Comparison of ENCODE assay signal across 10 mouse cellular contexts in genomic region chr9:62817828-62818614, GRCm38 (mm10). TPM values are rescaled to one million over a fixed set of nuclear protein-coding genes. Genes with fewer than 3 reads are reported as not detected.
DNase-seq lines count a peak whose midpoint lies in the region; ATAC-seq and TF ChIP-seq lines count a peak whose summit lies in the region.
"Had no signal": no experiment of that assay in that cellular context is flagged by ENCODE, and none has a peak within 500 bp of the region (broad histone marks: within the 10 kb centered on the region; RNA-seq: fewer than 3 reads in every experiment).

No protein-coding gene starts in this region.

- H3K4me2 ChIP-seq in liver, embryonic 11.5 days = no peak overlapping the region
- H3K4me2 ChIP-seq in midbrain, embryonic 13.5 days (replicated peaks) = no peak overlapping the region

- H3K79me2 ChIP-seq in liver, adult 2 months (ENCODE audit: control insufficient read depth, insufficient read depth, low read length) = no peaks in the 10 kb centered on the region

- TF ChIP-seq POLR2A in liver, adult 2 months (IDR thresholded peaks at IDR 0.05; ENCODE audit: extremely low read depth, insufficient read depth, low read length) = no peak

- WGBS in liver, adult 2 months = 46% methylated on average over 4 of the region's 4 CpGs
- WGBS in liver, embryonic 11.5 days = 68% methylated on average over 4 of the region's 4 CpGs
- WGBS in midbrain, embryonic 13.5 days = 87% methylated on average over 4 of the region's 4 CpGs

- H3K36me3 ChIP-seq in liver, adult 2 months (ENCODE audit: control insufficient read depth, insufficient read depth, low read length) = no peaks in the 10 kb centered on the region
- H3K36me3 ChIP-seq in liver, embryonic 11.5 days (ENCODE audit: control insufficient read depth, insufficient read depth, low read length) = no peaks in the 10 kb centered on the region
- H3K36me3 ChIP-seq in midbrain, embryonic 13.5 days = no peaks in the 10 kb centered on the region

- TF ChIP-seq CTCF in liver, adult 2 months (IDR thresholded peaks at IDR 0.05; ENCODE audit: low read depth, low read length) = no peak

- H3K4me3 ChIP-seq in liver, adult 2 months (ENCODE audit: insufficient read depth, low read depth, low read length) = no peak overlapping the region
- no peak overlapping the region for H3K4me3 ChIP-seq in liver, embryonic 11.5 days (ENCODE audit: low read depth, low read length)
- no peak overlapping the region for H3K4me3 ChIP-seq in midbrain, embryonic 13.5 days (replicated peaks)

- H3K9me3 ChIP-seq in liver, embryonic 11.5 days (ENCODE audit: control insufficient read depth, low read length) = no peaks in the 10 kb centered on the region; the same call in 1 of the 2 replicates
- no peaks in the 10 kb centered on the region for H3K9me3 ChIP-seq in midbrain, embryonic 13.5 days

- peaks cover 6% of the 10 kb centered on the region; the same call in 1 of the 2 replicates for H3K4me1 ChIP-seq in liver, adult 2 months (ENCODE audit: control insufficient read depth, insufficient read depth, low read length)
- H3K4me1 ChIP-seq in liver, embryonic 11.5 days (replicated peaks; ENCODE audit: control insufficient read depth, insufficient read depth, low read length) = peaks cover 6% of the 10 kb centered on the region
- H3K4me1 ChIP-seq in midbrain, embryonic 13.5 days (replicated peaks) = peaks cover 9% of the 10 kb centered on the region; the same call in 1 of the 2 replicates

- DNase-seq in cerebellum, postnatal 14 days = peak; percentile 62 to 71
- no peak for DNase-seq in cerebellum, adult 8-10 months
- peak; percentile 56 for DNase-seq in liver, adult 2 months (ENCODE audit: extremely low read depth, low read depth, low spot score)
- no peak for DNase-seq in liver, embryonic 11.5 days (ENCODE audit: low spot score)
- DNase-seq in gonadal fat pad, adult 2 months (ENCODE audit: low read depth) = peak; percentile 95
- peak; percentile 56 for DNase-seq in ovary, postnatal 36 days (ENCODE audit: low spot score)
- DNase-seq: cerebellum, adult 2 months; gastrocnemius, postnatal 10 days had no signal

- no peaks in the 10 kb centered on the region for H3K27me3 ChIP-seq in liver, adult 2 months (ENCODE audit: control insufficient read depth, insufficient read depth, low read length)
- no peaks in the 10 kb centered on the region for H3K27me3 ChIP-seq in liver, embryonic 11.5 days (replicated peaks; ENCODE audit: control insufficient read depth, insufficient read depth, low read length)
- H3K27me3 ChIP-seq in midbrain, embryonic 13.5 days = no peaks in the 10 kb centered on the region; the same call in 1 of the 2 replicates

- ATAC-seq in liver, embryonic 11.5 days (replicated peaks; ENCODE audit: low FRiP score) = no peak
- ATAC-seq in midbrain, embryonic 13.5 days = no peak
- ATAC-seq in frontal cortex, adult (ENCODE audit: low TSS enrichment) = no peak

- H3K9ac ChIP-seq in liver, adult 2 months (ENCODE audit: low read depth, low read length) = no peak overlapping the region
- no peak overlapping the region for H3K9ac ChIP-seq in liver, embryonic 11.5 days (ENCODE audit: low read depth, low read length)
- H3K9ac ChIP-seq in midbrain, embryonic 13.5 days (replicated peaks) = no peak overlapping the region

- no peak overlapping the region for H3K27ac ChIP-seq in liver, adult 2 months (replicated peaks; ENCODE audit: insufficient read depth, low read depth, low read length)
- no peak overlapping the region for H3K27ac ChIP-seq in liver, embryonic 11.5 days (ENCODE audit: low read depth, low read length)
- H3K27ac ChIP-seq in midbrain, embryonic 13.5 days = no peak overlapping the region

RNA-seq across cellular contexts. Expression of gene Fem1b, which starts 6.3 kb away (rescaled TPM):
- total RNA-seq in liver, adult 2 months (2014; rRNA removed) = 12.4 and 12.7 TPM in 2 replicates
- 3.2 and 3.3 TPM in 2 replicates for polyA plus RNA-seq in liver, adult 2 months (2012; rRNA removed)
- 30.4 and 33.6 TPM in 2 replicates for polyA plus RNA-seq in liver, embryonic 11.5 days (2014; fragmentation: Nextera tagmentation; extraction: Ambion mirVana)
- 9.1 and 10.0 TPM in 2 replicates for polyA plus RNA-seq in gonadal fat pad, adult 2 months (2012; rRNA removed)
- polyA plus RNA-seq in midbrain, embryonic 13.5 days (2015; fragmentation: Nextera tagmentation; extraction: Ambion mirVana) = 56.2 and 58.1 TPM in 2 replicates

RNA-seq across cellular contexts. Expression of gene Cln6, which starts 20.6 kb away (rescaled TPM):
- 1.2 and 2.3 TPM in 2 replicates for total RNA-seq in liver, adult 2 months (2014; rRNA removed)
- 4.6 and 9.1 TPM in 2 replicates for polyA plus RNA-seq in liver, adult 2 months (2012; rRNA removed)
- polyA plus RNA-seq in liver, embryonic 11.5 days (2014; fragmentation: Nextera tagmentation; extraction: Ambion mirVana) = 32.2 and 34.3 TPM in 2 replicates
- polyA plus RNA-seq in gonadal fat pad, adult 2 months (2012; rRNA removed) = 45.3 and 51.7 TPM in 2 replicates
- 4.6 and 5.7 TPM in 2 replicates for polyA plus RNA-seq in midbrain, embryonic 13.5 days (2015; fragmentation: Nextera tagmentation; extraction: Ambion mirVana)

RNA-seq across cellular contexts. Expression of gene Calml4, which starts 39.9 kb away (rescaled TPM):
- 0.54 and 3.4 TPM in 2 replicates for total RNA-seq in liver, adult 2 months (2014; rRNA removed)
- polyA plus RNA-seq in liver, adult 2 months (2012; rRNA removed) = 0.46 and 1.8 TPM in 2 replicates
- polyA plus RNA-seq in liver, embryonic 11.5 days (2014; fragmentation: Nextera tagmentation; extraction: Ambion mirVana) = 1.8 and 2.6 TPM in 2 replicates
- polyA plus RNA-seq in gonadal fat pad, adult 2 months (2012; rRNA removed) = 8.9 and 17.1 TPM in 2 replicates
- 4.7 and 9.8 TPM in 2 replicates for polyA plus RNA-seq in midbrain, embryonic 13.5 days (2015; fragmentation: Nextera tagmentation; extraction: Ambion mirVana)

Comparison
In these comparisons a context has a peak if more than half of its experiments do, and no peak if none do; other contexts are left out.
1. DNase-seq: peak in cerebellum, postnatal 14 days (2 of 2), liver, adult 2 months (single experiment), gonadal fat pad, adult 2 months (single experiment) and ovary, postnatal 36 days (single experiment); none in cerebellum, adult 8-10 months (single experiment) and liver, embryonic 11.5 days (single experiment).